Mouse (Mus musculus) intestine, postnatal 0 days (tissue): ENCODE results near the gene Bag3. TPM values are rescaled to one million over a fixed set of nuclear protein-coding genes. Genes with fewer than 3 reads are reported as not detected.

Source experiments
- ATAC-seq: fragments of 200-750 bp; cut with Nextera tagmentation; 2 replicates; pipeline ENCODE4 v1.8.0; 2017; ENCODE audit warnings: mild to moderate bottlenecking, moderate TSS enrichment, moderate library complexity
- H3K27ac ChIP-seq: fragments of 300-500 bp; sonication (generic); 2 replicates; pipeline ENCODE4 v1.5.1; 2014; ENCODE audit warnings: mild to moderate bottlenecking, low read depth, low read length, moderate library complexity
- H3K27me3 ChIP-seq: fragments of 300-500 bp; sonication (generic); replicated peaks from 2 replicates; pipeline ENCODE4 v1.6.1; 2014; ENCODE audit warnings: low read length, mixed read lengths; ENCODE audit not compliant: control insufficient read depth, insufficient read depth
- H3K36me3 ChIP-seq: fragments of 300-500 bp; sonication (generic); 2 replicates; pipeline ENCODE4 v1.6.1; 2014; ENCODE audit warnings: mild to moderate bottlenecking, moderate library complexity; ENCODE audit not compliant: control insufficient read depth, insufficient read depth
- H3K4me1 ChIP-seq: fragments of 300-500 bp; sonication (generic); replicated peaks from 2 replicates; pipeline ENCODE4 v1.6.1; 2014; ENCODE audit warnings: antibody characterized with exemption, low read length, mixed read lengths; ENCODE audit not compliant: control insufficient read depth, insufficient read depth
- H3K4me2 ChIP-seq: fragments of 300-500 bp; sonication (generic); replicated peaks from 2 replicates; pipeline ENCODE4 v1.6.1; 2014; ENCODE audit warnings: low read depth, mild to moderate bottlenecking, moderate library complexity
- H3K4me3 ChIP-seq: fragments of 300-500 bp; sonication (generic); 2 replicates; pipeline ENCODE4 v1.5.1; 2014; ENCODE audit warnings: low read depth, low read length
- H3K9ac ChIP-seq: fragments of 300-500 bp; sonication (generic); 2 replicates; pipeline ENCODE4 v1.6.1; 2014; ENCODE audit warnings: mild to moderate bottlenecking, low read depth, low read length
- H3K9me3 ChIP-seq: fragments of 300-500 bp; sonication (generic); 2 replicates; pipeline ENCODE4 v1.6.1; 2016; ENCODE audit warnings: mixed run types; ENCODE audit not compliant: control insufficient read depth
- CTCF ChIP-seq: sonication (generic); IDR thresholded peaks from 2 replicates; pipeline ENCODE4 v1.5.1; 2016; ENCODE audit warnings: low read depth, mild to moderate bottlenecking, control low read depth, antibody characterized with exemption, moderate library complexity
- WGBS: fragments of 180-500 bp; shearing (Covaris S2); extraction: QIAGEN DNeasy Blood & Tissue Kit; methylation state at CpG from one replicate; pipeline ENCODE4 v1.1.7; 2014; 5-methylcytosine and 5-hydroxymethylcytosine counted together
- polyA plus RNA-seq: library from polyadenylated mRNA; unstranded; fragments of >200 nt; fragmentation: Nextera tagmentation; extraction: Ambion mirVana; gene quantifications from 2 replicates; pipeline ENCODE4 v1.2.1, GENCODE M21; 2015

The Bag3 gene
- polyA plus RNA-seq, 1 experiment from 2014 or later: 7.5 TPM

DNA sequence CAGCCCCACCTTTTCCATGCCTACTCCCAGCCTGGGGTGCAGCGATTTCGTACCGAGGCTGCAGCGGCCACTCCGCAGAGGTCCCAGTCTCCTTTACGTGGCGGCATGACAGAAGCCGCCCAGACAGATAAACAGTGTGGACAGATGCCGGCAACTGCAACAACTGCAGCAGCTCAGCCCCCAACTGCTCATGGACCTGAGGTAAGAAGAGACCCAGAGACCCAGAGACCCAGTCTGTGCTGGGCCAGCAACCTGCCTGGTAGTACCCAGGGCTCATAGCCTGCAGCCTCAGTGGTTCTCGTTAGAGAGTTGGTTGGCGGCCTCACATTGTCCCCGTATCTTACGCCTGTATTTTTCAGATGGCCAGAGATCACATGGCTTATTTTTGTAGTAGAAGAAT, 16.7 kb downstream of the Bag3 start:
- Histone ChIP-seq H3K4me1 (0 out of 2 replicates have a peak, but pooled peaks cover 7% of the 10 kb centered on the region), H3K4me2 (no peak overlapping the region), H3K4me3 (no peak overlapping the region), H3K9me3 (no peaks in the 10 kb centered on the region), H3K9ac (no peak overlapping the region), H3K27me3 (0 out of 2 replicates have a peak, but pooled peaks cover 3% of the 10 kb centered on the region), H3K36me3 (peaks cover 6% of the 10 kb centered on the region; the same call in 1 of the 2 replicates), H3K27ac (no peak overlapping the region)
- 91% methylated on average over 13 of the region's 13 CpGs for WGBS
- no peak for ATAC-seq
- TF ChIP-seq CTCF: no peak

DNA sequence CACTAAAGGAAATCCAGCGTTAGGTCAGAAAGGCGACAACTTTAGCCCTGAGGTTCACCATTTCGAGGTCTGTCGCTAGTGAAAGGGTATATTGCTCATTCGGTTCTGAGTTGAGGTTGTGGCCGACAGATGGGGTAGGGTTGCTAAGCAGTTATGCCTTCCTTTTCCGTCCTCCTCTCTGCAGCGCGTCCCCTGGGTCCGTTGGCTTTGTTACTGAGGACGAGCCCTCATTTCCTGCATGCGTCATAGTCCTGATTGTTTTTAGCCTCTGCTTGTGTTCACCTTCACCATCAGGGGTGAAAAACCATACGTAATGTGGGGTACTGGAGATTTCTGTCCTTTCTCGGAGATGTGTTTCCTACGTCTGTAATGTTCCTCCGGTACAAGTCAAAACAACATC, 17.3 kb downstream of the Bag3 start:
- Histone ChIP-seq H3K4me1 (0 out of 2 replicates have a peak, but pooled peaks cover 2% of the 10 kb centered on the region), H3K9me3 (no peaks in the 10 kb centered on the region), H3K36me3 (peaks cover 10% of the 10 kb centered on the region; the same call in 1 of the 2 replicates), H3K4me3 (no peak overlapping the region), H3K4me2 (no peak overlapping the region), H3K9ac (no peak overlapping the region), H3K27me3 (0 out of 2 replicates have a peak, but pooled peaks cover 3% of the 10 kb centered on the region), H3K27ac (no peak overlapping the region)
- no peak for TF ChIP-seq CTCF
- 85% methylated on average over 16 of the region's 16 CpGs for WGBS
- no peak for ATAC-seq

DNA sequence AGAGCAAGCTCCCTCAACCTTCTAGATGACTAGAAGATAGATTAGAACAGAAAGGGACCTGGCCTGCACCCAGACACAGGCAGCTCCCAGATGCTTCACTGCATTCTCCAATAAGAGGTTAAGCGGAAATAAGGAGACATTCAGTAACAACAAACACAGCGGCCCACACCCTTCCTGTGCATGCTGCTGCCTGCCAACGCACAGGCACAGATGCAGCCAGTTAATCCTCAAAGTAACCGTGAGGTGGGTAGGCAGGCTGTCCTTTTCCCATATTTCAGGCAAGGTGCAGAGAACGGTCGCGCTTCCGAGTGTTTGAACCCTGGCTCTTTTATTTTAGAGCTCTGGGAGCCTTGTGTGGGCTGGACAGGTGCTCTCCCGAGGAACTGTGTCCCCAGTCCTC, 17.8 kb downstream of the Bag3 start:
- Histone ChIP-seq H3K4me2 (no peak overlapping the region), H3K4me1 (no peaks in the 10 kb centered on the region), H3K9me3 (no peaks in the 10 kb centered on the region), H3K9ac (no peak overlapping the region), H3K27me3 (0 out of 2 replicates have a peak, but pooled peaks cover 3% of the 10 kb centered on the region), H3K4me3 (no peak overlapping the region), H3K36me3 (peaks cover 12% of the 10 kb centered on the region), H3K27ac (0 out of 2 replicates have a peak overlapping the region, but pooled peaks have one; percentile 24)
- WGBS: 84% methylated on average over 9 of the region's 9 CpGs
- TF ChIP-seq CTCF: no peak
- ATAC-seq: no peak

DNA sequence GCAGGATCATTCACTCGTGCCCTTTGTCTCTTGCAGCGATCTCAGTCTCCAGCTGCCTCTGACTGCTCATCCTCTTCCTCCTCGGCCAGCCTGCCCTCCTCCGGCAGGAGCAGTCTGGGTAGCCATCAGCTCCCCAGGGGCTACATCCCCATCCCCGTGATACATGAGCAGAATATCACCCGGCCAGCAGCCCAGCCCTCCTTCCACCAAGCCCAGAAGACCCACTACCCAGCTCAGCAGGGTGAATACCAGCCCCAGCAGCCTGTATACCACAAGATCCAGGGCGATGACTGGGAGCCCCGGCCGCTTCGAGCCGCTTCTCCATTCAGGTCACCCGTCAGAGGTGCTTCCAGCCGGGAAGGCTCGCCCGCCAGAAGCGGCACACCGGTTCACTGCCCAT, 18.4 kb downstream of the Bag3 start:
- WGBS: 87% methylated on average over 17 of the region's 17 CpGs
- H3K4me1 ChIP-seq: no peaks in the 10 kb centered on the region
- H3K36me3 ChIP-seq: peaks cover 12% of the 10 kb centered on the region
- no peak overlapping the region for H3K4me3 ChIP-seq
- TF ChIP-seq CTCF: no peak
- H3K9ac ChIP-seq: no peak overlapping the region
- ATAC-seq: no peak
- H3K4me2 ChIP-seq: no peak overlapping the region
- H3K9me3 ChIP-seq: no peaks in the 10 kb centered on the region
- H3K27me3 ChIP-seq: 0 out of 2 replicates have a peak, but pooled peaks cover 3% of the 10 kb centered on the region
- H3K27ac ChIP-seq: 0 out of 2 replicates have a peak overlapping the region, but pooled peaks have one; percentile 24

DNA sequence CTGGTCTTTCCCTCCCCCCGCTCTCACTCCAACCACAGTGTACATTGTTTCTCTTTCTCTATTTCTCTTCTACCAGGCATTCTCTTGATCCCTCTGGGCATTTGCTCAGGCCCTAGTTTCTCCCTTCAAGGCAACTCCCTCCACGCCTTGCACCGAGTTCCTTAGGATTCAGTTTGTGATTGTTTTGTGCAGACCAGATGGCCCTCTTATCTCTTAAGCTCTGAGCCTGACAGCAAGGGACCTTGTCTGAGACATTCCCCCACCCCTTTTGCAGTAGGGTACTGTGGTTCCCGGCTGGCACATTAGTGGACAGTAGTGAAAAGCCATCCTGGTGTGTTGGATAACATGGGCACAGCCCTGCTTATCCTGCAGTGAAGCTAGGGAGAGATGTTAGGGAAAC, 19.1 kb downstream of the Bag3 start:
- H3K27me3 ChIP-seq: 0 out of 2 replicates have a peak, but pooled peaks cover 3% of the 10 kb centered on the region
- no peak for TF ChIP-seq CTCF
- ATAC-seq: no peak
- 49% methylated on average over 4 of the region's 4 CpGs for WGBS
- peaks cover 12% of the 10 kb centered on the region for H3K36me3 ChIP-seq
- no peak overlapping the region for H3K27ac ChIP-seq
- no peaks in the 10 kb centered on the region for H3K9me3 ChIP-seq
- no peak overlapping the region for H3K4me3 ChIP-seq
- H3K9ac ChIP-seq: no peak overlapping the region
- H3K4me2 ChIP-seq: no peak overlapping the region
- H3K4me1 ChIP-seq: no peaks in the 10 kb centered on the region

DNA sequence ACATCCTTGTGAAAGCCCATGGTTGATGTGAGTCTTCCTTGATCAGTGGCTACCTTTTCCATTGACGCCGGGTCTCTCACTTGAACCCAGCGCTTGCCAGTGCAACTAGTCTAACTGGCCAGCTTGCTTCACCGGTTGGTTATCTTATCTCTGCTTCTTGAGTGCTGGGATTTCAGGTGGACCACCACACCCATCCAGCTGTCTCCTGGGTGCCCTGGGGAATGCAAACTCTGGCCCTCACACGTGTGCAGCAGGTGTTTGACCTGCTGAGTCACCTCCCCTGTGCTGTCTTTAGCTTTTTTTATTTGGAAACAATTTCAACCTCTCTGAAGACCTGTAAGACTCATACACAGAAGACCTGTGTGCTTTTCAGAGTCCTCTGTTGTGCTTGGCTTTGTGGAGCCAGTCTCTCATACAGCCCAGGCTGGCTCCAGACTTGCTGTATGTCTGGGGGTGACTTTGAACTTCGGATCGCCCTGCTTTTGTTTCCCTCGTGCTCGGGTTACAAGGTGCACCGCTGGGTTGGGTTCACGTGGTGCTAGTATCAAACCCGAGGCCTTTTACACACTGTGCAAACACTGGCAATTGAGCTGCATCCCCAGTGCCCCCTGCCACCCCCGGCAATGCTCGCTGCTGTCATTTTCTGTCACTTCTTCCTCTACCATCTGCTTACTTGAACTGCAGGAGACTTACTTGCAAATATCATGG, 19.9 kb downstream of the Bag3 start:
- ATAC-seq: peak; percentile 60
- Histone ChIP-seq H3K4me2 (no peak overlapping the region), H3K9ac (no peak overlapping the region), H3K27ac (no peak overlapping the region), H3K36me3 (peaks cover 12% of the 10 kb centered on the region), H3K9me3 (no peaks in the 10 kb centered on the region), H3K27me3 (0 out of 2 replicates have a peak, but pooled peaks cover 3% of the 10 kb centered on the region), H3K4me3 (no peak overlapping the region), H3K4me1 (no peaks in the 10 kb centered on the region)
- no peak for TF ChIP-seq CTCF
- WGBS: 40% methylated on average over 14 of the region's 14 CpGs
